Mouse (Mus musculus): ENCODE data around the gene Lats2.
"Not testable (repeated sequence)": the region's sequence is repeated elsewhere in the genome, so short reads cannot be mapped to it uniquely, and the experiment has no call there.

Lats2 gene

GRCm38 (mm10) chr14:57758237-57758636 lies at the start of gene Lats2:
Gene Lats2 (minus strand): TSS chr14:57758388.
- DNase-seq (ENCODE audit: extremely low read depth, insufficient read length, low spot score) = no peak

- no peak for DNase-seq (ENCODE audit: extremely low read depth, insufficient read length, low spot score)
These were observed 45.5 kb upstream of the Lats2 start for GRCm38 (mm10) chr14:57803731-57804130.

GRCm38 (mm10) chr14:57797991-57798931 lies 40.1 kb upstream of the Lats2 start, which contains the start of gene Sap18:
Gene Sap18 (plus strand): TSS chr14:57798180.
- peak; percentile 97 for DNase-seq (ENCODE audit: extremely low read depth, insufficient read length, low spot score)

DNA sequence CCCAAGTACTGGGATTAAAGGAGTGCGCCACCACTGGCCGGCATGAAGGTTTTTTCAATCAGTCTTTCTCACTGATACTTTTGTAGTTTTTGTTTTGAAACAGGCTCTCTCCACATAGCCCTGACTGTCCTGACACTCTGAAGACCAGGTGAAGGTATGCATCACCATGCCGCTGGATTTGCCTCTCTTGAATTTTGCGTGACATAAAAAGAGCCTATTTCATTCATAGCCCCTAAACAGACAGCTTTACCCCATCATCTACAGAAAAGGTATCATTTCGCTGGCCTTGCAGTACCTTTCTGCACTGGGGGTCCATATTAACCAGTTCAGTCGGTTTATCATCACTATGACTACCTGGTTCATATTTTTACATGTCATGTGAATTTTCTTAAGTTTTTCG lies 39.4 kb upstream of the Lats2 start:
- peak; percentile 10 for DNase-seq (ENCODE audit: extremely low read depth, insufficient read length, low spot score)

DNA sequence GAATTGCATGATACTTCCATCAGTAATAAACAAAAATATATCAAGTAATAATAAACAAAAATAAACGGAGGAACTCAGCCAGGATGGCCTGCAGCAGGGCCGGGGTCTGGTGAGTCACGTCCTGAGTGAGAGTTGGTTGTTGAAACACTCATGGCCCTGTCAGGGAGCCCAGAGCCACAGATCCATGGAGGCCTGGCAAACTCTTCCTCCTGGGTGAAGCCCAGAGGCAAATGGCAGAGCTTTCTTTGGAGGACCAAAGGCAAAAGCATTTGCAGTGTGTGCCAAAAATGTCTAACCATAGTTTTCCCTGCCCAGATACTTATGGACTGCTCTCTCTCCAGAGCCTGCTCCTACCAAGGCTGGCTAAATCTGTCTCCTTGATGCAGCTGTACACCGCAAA lies 33.0 kb upstream of the Lats2 start:
- DNase-seq (ENCODE audit: extremely low read depth, insufficient read length, low spot score) = peak; percentile 60

GRCm38 (mm10) chr14:57789759-57790158 lies 31.6 kb upstream of the Lats2 start:
- no peak for DNase-seq (ENCODE audit: extremely low read depth, insufficient read length, low spot score)

DNA sequence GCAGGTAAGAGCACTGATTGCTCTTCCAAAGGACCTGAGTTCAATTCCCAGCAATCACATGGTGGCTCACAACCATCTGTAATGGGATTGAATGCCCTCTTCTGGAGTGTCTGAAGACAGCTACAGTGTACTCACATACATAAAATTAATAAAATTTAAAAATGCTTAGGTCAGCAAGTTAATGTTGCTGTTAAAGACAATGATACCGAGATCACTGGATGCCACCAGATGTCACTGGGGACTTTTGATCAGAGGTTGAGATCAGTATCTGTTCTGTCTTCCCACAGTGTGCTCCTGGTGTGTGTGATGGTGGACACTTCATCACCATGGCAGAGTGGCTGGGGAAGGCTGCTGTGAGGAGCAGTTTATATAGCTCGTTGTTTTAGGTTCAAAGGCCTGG lies 31.1 kb upstream of the Lats2 start:
- DNase-seq (ENCODE audit: extremely low read depth, insufficient read length, low spot score) = no peak

DNA sequence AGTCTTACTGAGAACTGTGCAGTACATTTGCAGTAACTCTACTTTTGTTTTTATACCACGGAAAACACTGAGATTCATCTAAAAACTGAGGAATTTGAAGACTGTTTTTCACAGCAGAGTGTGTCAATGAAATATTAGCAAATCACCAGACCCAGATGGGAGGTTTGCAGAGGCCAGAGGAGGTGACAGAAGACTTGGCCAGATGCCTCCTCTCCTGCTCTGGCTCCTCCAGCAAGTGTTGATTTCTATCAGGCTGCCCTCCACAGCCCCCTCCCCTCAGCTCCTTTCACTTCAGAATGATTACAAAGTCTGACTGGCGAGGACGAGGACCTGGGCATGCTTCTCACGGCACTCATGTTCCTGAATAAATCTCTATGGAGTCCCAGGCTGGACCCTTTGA lies 29.2 kb upstream of the Lats2 start:
- DNase-seq (ENCODE audit: extremely low read depth, insufficient read length, low spot score) = no peak

- DNase-seq (ENCODE audit: extremely low read depth, insufficient read length, low spot score) = no peak
These were observed 14.1 kb upstream of the Lats2 start for GRCm38 (mm10) chr14:57772157-57772815.

DNA sequence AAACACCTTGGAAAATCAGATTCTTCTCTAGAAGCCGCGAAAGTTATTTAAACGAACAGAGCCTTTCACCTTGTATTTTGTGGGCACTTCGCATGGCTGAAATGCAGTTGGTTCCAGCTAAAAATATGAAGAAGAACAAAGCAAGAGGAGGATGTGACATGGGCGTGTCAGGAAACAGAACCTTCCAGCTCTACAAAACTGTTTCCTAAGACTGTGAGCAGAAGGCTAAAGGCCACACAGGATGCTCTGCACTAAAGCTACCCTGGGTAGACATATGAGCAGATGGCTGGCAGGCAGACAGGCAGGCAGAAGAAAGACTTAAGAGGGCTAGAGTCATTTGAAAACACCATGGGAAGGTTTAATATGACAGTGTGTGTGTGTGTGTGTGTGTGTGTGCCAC lies 10.9 kb upstream of the Lats2 start:
- DNase-seq (ENCODE audit: extremely low read depth, insufficient read length, low spot score) = no peak

DNA sequence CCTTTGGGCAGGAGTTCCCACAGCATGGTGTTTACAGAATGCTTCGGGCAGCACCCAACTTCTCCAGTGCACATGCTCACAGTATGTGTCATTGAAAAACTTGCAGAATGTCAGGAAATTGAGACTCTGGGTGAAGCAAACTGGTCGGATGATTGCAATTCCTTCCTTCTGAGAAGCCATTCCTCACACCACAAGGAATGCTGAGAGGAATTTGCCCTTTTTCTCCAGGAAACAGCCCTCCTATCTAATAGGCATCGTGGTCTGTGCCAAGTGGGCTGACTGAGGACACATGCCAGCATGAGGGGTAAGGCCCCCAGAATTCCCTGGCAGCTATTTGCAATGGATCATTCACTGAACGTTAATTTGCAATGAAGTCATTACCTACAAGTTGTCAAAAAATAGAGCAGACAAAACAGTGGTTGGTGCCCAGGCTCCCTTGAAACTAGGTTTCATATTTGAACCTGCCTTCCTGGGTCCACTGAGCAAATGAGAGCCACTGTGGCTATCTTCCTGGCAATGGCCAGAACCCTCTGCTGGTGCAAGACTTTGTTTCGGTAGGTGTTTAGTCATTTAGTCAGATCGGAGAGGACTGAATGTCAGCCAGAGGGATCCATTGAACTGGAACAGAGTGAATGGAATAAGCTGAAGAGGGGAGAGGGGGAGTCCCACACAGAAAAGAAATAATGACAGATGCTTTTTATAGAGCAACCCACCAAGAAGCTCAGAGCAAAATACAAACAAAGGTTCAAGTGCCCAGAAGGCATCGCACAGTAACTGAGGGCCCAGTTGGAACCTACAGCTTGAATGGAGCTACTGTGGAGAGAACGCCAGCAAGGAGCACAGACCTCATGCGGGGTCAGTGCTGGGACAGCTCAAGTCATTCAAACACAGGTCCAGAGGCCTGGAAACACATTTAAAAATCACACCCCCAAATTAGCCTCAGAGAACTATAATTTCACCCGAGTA lies 2.5 kb upstream of the Lats2 start:
- DNase-seq (ENCODE audit: extremely low read depth, insufficient read length, low spot score) = peak; percentile 75

GRCm38 (mm10) chr14:57756094-57756493 lies 2.1 kb downstream of the Lats2 start:
- DNase-seq (ENCODE audit: extremely low read depth, insufficient read length, low spot score) = no peak

DNA sequence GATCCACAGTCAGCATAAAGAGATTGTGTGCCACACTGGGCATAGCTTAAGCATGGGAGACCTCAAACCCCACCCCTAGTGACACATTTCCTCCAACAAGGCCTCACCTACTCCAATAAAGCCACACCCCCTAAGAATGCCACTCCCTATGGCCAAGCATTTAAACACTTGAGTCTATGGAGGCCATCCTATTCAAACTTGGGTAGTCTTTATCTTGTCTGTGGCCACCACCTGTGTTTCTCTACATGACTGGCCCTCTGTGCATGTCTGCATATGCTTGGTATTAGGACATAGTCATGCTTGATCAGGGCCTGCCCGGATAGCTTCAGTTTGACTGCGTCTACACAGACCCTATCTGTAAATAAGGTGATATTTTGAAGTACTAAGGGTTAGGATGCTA lies 2.5 kb downstream of the Lats2 start:
- DNase-seq (ENCODE audit: extremely low read depth, insufficient read length, low spot score) = no peak

GRCm38 (mm10) chr14:57753351-57753992 lies 4.7 kb downstream of the Lats2 start:
- DNase-seq (ENCODE audit: extremely low read depth, insufficient read length, low spot score) = peak; percentile 29

- not testable (repeated sequence) for DNase-seq (ENCODE audit: extremely low read depth, insufficient read length, low spot score)
These were observed 7.2 kb downstream of the Lats2 start for GRCm38 (mm10) chr14:57751006-57751405.

GRCm38 (mm10) chr14:57749501-57749900 lies 8.7 kb downstream of the Lats2 start:
- DNase-seq (ENCODE audit: extremely low read depth, insufficient read length, low spot score) = no peak

DNA sequence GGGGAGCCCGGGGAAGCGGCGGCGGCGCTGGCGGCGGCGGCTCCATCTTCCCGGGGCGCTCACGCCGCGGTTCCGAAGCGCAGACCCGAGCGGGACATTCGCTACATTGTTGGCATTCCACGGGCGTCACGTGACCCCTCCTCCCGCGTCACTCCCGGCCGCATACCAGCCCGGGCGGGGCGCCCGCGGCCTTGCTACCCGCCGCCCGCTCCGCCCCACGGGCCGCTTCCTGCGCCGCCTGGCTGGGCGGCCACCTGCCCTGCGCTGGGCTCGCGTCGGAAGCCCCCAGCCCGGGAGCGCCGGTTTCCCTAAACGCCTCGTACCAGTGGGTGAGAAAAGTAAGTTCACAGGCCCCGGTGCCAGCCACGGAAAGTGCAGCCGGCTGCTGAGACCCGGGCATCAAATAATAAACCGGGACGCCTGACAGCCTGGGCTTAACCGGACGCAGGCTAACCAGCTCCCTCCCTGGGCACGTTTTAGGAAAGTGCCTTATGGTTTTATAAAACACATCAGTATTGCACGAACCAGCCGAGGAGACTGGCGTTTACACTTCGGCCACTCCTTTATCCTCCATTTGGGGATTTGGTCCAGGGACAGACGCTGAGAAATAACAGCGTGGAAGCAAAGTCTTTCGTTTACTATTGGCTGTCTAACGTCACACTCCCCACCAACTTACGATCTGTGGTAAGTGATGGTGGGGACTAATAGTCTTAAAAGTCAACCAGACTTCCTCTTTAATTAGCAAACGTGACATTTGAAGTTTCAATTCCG lies 12.0 kb downstream of the Lats2 start, which contains the start of gene Gm49361:
TSS of gene Gm49361 (minus strand) at position 103 of the 771 bp plus-strand sequence.
- DNase-seq (ENCODE audit: extremely low read depth, insufficient read length, low spot score) = peak; percentile 89

- peak; percentile 69 for DNase-seq (ENCODE audit: extremely low read depth, insufficient read length, low spot score)
These were observed 12.8 kb downstream of the Lats2 start for GRCm38 (mm10) chr14:57745291-57745969.

- DNase-seq (ENCODE audit: extremely low read depth, insufficient read length, low spot score) = peak; percentile 28
These were observed 13.6 kb downstream of the Lats2 start for GRCm38 (mm10) chr14:57744547-57744946.
